Mouse (Mus musculus) activated CD4-positive, CD25-positive, alpha-beta regulatory T cell, adult 4 months (primary cell): ENCODE data around the gene Cdhr2. TPM values are rescaled to one million over a fixed set of nuclear protein-coding genes. Genes with fewer than 3 reads are reported as not detected.
A peak's percentile ranks its signal among the peaks of the same experiment; 100 is the strongest.

ENCODE experiments used
- ATAC-seq: one replicate; pipeline ENCODE4 v1.8.0; 2017
- polyA plus RNA-seq, 2 experiments: library from polyadenylated mRNA; unstranded; fragments of 100-300 nt; shearing (Covaris generic); gene quantifications; one replicate each; pipeline ENCODE4 v1.2.1; 2017

Gene Cdhr2
- polyA plus RNA-seq = under 1 TPM in 1 of 2 experiments, not detected in 1; 0.08 TPM

- ATAC-seq = no peak
Observed at GRCm38 (mm10) chr13:54701243-54701642, at the start of gene Cdhr2. TSS of gene Cdhr2 (plus strand) at chr13:54701461.

DNA sequence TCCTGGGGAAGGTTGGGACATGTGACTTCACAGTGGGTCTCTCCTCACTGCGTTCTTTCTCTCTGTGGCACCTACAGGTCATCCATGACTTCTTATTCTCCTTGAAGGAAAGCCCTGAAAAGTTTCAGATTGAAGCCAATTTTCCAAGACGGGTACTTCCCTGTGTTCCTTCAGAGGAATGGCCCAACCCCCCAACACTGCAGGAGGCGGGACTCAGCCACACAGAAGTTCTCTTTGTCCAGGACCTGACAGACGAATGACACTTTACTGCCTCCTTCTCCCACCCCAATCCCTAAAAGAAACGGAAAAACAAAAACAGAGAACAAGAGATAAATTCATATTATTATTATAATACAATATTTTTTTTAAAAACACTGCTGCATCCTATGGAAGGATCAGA lies 40.4 kb upstream of the Cdhr2 start:
- no peak for ATAC-seq

DNA sequence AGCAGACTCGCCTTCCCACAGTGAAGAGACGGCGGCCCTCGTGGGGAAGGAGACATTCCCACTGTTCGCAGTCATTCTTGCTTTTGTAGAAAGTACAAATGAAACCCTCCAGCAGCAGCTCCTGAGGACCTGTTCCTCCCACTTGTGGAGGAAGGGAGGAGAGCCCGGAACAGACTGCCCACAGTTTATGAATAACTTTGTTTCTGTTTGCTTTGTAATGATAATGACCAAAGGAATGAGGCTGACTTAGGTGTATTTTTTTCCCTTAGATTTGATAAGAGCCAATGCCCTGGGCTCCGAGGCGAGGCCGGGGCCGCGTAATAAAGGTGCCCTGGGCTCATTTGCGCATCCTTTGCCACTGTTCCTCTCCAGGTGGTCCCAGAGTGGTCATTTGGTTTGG lies 39.9 kb upstream of the Cdhr2 start:
- no peak for ATAC-seq

DNA sequence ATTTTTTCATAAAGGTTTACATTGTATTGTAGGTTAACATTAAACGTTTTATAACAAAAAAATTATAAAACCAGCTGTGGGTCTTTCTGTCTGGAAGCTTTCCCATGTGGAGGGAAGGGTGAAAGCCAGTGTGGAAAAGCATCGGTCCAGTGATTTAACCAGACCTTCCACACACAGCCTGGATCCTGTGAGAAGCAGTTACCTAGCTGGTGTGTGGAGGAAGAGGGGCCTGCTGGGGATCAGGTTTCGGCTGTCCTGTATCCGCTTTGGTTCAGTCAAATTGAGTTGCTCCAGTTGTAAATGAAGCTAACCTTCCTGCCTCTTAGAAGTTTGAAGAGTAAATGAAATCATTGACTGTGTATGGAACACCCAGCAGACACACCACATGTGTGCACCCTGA lies 37.3 kb upstream of the Cdhr2 start:
- ATAC-seq = no peak

DNA sequence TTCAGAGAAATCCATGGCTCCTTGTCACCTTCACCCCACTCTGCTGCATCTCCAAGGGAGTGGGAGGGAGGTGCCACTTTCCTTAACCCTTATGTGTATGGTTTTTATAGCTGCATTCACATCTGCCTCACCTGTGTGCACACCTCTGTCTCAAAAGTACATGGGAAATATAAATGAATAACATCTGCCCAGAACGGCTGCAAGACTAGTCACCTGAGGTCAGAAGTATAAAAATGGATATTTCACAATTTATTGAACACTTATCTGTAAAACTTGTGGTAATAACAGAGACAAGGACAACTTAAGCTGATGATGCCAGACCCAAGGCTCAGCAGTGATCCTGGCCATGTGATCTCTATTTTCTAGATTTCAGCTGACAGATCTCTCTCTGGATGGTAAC lies 36.8 kb upstream of the Cdhr2 start:
- no peak for ATAC-seq

DNA sequence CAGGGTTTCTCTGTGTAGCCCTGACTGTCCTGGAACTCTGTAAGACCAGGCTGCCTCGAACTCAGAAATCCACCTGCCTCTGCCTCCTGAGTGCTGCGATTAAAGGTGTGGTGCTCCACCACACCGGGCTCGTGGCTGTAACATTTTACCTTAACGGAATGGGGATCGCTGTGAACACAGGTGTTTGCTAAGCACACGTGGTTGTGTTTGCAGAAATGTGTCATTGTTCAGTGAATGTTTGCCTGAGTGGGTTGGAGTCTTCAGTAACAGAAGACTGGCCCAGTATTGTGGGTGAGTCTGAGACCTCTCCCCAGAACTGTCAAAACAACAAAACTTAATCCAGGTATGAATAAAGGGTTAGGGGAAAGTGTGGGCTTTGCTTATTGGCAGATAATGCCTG lies 36.2 kb upstream of the Cdhr2 start:
- ATAC-seq = no peak

DNA sequence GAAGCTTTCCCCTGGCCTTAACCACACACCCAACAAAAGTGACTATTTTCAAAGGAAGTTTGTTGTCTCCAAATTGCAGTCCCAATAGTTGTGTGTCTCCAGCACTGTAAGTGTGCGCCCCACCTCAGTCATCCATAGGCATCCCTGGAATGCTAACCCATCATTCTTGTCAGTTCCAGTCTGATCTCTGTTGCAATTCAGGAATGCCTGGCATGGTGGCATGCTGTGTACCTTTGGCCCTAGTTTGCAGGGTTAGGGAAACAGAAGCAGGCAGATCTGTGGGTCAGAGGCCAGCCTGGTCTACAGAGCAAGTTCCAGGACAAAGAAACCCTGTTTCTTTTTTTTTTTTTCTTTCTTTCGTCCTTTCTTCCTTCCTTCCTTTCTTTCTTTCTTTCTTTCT lies 30.8 kb upstream of the Cdhr2 start:
- ATAC-seq = no peak

DNA sequence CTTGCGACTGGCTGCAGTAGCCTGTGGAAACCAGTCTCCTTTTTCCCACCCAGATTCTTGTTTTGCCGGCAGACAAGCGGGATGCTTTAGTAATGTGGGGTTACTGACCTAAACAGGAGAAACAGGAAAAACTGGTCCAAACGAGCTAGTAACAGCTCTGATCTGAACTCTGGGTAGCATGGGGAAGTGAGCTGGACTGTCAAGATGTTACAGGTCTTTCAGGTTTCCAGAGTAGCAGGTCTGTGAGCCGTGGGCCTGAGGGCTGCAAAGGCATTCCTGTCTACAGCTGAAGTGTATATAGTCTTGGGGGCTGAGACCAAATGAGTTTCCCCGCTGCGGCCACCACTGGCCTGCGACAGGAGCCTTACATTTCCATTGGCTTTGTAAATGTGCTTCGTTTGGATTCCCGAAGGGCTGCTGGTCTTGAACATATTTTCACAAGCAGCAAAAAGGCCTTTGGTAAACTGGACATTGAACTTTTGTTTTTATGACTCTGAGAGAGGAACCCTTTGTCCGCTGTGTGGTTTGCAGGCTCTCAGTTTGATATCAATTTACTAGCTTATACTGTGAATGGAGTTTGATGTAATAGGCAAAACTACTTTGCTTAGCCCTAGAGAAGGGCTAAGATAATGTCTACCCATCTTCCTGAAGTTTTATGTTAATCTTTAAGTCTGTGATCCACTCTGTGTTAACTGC lies 25.2 kb upstream of the Cdhr2 start:
- no peak for ATAC-seq

DNA sequence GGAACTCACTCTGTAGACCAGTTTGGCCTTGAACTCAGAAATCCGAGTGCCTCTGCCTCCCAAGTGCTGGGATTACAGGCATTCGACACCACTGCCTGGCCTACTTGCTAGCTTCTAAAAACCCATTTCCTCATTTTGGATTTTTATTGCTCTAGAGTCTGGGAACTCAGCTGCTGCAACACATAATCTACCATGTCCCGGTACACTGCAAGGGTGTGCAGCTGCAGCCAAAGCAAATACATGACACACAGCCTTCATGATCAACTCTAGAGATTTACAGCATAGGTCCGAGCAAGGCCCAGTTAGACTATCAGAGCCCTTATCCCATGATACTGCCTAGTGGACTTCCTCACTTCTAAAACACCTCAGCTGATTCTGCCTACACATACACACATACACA lies 23.0 kb upstream of the Cdhr2 start:
- no peak for ATAC-seq

- no peak for ATAC-seq
Observed at GRCm38 (mm10) chr13:54680184-54680853, 20.9 kb upstream of the Cdhr2 start.

- ATAC-seq = no peak
Observed at GRCm38 (mm10) chr13:54681291-54681690, 20.0 kb upstream of the Cdhr2 start.

DNA sequence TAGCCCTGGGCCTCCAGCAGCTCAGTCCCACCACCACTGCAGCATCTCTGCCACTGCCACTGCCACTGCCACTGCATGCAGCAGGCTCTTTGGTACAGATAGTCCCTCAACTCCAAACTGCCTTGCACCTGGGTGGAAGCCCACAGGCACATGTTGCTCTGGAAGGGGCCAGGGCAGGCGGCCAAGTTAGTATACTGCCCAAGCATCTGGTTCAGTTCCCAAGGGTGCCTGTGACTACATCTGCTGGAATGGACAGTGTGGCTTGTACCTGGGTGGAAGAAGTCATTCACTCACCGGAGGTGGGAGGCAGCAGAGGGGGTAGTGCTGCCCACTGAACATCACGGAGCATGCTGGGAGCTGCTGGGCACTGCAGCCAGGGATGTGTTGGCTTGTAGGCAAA lies 18.0 kb upstream of the Cdhr2 start:
- no peak for ATAC-seq

DNA sequence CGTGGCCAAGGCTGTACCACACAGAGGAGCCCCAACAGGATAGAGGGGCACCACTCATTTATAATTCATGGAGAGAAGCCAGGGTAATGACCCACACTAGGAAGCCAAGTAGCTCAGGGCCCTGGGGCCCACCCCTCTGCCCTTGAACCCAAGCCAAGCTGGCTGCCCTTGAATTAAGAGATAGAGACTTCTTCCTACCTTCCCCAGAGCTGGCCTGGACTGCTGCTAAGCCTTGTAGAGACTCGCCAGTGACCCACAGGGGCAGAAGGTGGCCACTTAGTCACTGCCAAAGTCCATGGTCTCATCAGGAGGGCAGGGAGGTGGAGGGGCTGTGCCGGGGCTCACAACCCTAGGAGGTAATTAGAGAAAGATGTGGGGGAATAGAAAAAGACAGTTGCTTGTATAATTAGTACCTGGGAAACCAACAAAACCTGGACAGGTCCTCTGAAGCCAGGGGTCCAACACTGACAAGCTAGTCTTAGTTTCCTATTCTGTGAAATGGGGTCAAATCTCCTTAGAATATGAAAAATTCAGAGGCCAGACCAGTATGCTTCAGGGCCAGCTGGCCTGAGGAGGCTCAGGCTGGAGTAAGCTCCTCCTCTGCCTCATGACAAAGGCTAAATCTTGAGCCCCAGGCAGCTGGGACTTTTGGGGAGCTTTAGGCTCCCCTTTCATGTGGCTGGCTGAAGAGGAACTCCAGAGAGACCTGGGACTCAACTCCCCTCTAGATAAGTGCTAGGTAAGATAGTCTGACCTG lies 16.9 kb upstream of the Cdhr2 start:
- no peak for ATAC-seq

DNA sequence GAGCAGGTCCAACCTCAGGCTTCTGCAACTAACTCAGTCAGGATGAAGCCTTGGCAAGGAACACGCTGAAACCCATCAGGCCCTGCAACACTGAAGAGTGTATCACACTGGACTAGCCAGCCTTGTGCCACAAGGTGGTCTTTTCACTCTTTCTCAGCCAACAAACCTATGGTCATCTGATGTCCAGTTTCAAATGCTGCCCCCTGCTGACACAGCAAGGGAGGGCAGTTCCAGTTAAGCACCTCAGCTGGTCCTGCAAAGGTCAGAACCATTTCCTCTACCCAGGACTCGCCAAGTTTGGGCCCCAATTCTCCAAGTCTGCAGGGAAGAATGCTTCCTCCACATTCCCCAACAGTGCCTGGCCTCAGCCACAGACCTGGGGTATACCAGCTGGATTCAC lies 16.1 kb upstream of the Cdhr2 start:
- no peak for ATAC-seq

DNA sequence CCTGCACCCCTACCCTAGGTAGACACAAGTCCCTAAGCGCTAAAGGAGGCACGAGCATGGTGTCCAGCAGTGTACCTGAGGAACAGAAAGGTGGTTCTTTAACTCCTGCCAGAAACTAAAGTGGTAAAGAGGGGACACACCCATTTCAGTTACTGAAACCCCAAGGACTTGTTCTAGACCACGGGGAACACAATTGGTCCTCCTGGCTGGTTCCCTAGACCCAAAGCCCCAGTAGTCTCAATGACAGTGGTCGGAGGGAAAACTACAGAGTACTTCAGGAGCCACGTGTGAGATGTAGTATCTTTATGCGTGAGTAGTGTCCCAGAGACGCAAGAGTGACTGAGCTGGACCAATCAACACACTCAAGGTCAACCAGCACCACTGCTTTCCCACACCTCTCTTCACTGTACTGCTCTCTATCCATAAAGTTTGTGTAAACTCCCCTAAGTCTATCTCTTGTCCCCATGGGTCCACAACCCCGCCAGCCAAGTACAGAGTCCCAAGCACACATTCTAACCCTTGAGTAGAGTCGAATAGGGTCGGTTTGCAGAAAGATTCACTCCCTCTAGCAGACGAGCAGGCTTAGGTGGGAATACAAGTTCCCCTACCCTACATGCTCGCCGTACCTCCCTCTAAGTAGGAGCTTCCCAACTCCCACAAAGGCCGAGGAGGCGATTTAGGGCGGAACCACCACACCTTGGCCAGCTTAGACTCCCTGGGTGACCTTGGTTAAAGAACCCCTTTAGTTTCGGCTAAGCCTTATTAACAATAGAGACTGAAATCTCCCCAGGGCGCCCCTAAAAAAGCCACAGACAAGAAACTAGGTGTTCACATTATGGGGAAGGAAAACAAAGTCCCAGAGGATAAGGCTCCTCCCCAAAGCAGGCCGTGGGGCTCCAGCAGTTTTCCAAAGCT lies 14.9 kb upstream of the Cdhr2 start:
- ATAC-seq = no peak

DNA sequence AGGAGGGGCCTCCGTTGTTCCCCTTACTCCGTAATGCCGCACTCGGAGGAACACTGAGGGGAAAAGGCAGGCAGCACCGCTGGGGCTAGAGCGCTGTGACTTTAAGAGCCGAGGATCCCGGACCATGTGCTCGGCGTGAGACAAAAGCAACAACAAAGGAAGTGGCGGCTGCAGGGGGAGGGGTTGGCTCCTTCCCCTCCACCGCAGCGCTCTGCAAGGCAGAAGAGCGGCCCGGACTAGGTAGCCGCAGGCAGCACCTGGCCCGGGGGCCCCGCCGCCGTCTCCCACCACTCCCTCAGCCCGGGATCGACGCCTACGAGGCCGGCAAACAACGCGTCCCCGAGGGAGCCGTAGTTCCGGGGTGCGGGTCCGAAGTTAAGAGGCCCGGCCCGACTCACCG lies 14.2 kb upstream of the Cdhr2 start:
- peak; percentile 79 for ATAC-seq

DNA sequence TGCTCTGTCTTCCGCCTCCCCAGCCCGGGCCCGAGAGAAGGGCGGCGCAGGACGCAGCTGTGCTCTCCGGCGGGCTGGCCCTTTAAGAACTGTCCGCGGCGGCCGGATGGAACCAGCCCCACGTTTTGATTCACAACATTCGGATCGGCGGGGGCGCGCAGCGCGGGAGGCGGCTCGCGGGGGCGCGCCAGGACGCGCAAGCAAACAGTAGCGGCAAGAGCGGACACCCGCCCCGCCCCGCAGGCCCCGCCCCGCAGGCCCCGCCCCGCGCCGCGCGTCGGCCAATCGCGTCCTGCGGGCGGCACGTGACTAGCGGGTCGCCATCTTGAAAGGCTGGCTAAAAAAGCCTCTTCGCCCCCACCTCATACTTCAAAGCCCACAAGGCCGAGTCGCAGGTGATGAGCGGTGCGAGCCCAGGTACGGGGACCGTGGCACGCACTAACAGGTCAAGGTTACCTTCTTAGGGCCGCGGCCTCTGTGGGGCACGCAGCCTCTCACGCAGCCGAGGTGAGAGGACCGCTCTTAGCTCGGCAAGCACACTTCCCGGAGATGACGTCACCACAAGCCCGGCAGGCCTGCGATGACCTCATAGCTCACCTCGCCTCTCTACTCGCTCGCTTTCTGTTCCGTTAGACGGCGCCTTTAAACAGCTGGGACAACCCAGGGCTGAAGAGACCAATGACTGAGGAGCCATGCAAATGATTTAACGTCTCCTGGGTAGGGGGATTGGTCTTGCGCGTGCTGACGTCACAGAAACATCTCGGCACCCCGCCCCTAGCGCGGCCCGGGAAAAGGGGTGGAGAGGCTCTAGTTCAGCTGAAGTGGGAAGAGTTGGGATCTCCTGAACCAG lies 13.5 kb upstream of the Cdhr2 start:
- peak; percentile 75 for ATAC-seq

DNA sequence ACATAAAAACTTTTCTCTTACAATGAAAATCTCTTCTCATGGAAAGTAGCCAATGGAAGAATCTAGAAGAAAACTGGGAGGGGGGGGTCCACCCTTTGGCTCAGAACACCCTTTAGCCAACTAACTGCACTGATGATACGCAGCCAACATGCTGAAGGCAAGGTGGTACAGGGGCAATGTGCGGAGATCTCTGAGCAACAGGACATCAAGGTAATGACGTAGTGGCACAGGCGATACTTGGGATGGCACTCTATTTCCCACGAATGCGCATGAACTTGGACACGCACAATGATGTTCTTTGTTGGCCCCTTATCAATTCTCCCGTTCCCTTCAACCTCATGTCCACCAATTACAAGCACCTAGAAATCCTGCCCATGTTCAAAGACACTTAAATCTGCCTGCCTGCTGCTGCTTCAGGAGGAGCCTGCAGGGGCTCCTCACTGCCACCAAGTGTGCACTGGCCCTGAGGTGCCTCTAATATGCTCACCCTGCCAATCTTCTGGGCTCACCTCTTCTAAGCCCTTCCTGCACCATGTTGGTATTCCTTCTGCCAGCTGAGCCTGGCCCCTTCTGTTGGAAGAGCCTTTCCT lies 11.0 kb upstream of the Cdhr2 start:
- no peak for ATAC-seq

DNA sequence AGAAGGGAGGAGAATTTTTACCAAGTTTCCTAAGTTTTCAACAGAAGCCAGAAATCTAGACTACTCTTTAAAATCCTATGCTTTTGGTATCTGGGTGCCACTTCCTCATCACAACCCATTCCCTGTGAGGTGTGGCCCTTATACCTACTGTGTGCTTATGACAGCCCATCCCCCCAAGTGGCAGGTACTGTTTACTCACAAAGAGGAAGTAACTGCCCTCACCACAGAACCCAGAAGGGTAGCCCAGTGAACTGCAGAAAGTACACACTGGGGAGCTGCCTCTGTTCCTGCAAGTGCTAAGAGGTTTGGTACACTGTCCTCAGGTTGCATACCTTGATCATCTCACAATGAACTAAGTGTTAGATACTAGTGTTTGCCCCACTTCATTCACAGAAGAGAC lies 9.5 kb upstream of the Cdhr2 start:
- ATAC-seq = no peak

DNA sequence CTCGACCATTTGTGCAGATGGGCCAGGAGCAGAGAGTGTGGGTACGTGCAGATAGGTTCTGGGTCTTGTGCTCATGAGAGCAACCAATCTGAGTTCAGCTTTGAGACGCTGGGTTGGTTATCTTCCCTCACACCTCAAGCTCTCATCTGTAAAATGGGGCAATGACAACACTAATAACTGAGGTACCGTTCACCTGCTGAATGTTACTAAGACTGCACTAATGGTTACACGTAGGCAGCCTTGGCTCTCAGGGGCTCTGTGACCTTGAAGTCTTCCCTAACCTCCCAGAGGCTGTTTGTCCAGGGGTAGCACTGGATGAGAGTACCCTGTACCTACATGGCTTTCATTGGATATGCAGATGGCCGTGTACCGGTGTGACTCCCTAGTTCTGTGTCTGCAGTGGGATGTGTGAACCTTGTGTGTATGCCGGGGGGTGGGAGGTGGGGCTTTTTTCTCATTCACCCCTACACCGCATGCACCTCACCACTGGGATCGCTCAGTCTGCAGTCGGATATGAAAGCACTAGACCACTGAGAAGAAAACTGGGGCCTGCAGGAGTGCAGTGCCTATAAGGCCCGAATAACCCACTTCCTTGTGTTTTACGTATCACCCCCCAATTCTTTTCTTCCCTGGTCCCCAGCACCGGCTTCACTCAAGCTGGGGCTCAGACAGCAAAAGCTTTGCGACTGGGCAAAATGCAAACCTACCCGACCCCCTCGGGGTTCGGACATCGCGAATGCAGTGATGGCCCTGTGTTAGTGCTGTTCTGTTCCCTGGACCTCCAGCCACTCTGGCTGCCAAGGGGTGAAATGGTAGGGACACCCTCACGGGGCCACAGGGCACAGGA lies 8.3 kb upstream of the Cdhr2 start:
- peak; percentile 7 for ATAC-seq
